Mouse (Mus musculus) G1E (cell line): Measurements from ENCODE around the gene Abcf2.

Experiments
- CTCF ChIP-seq: IDR thresholded peaks from 2 replicates; pipeline ENCODE4 v1.5.1; 2012; ENCODE audit warnings: low read depth, low read length, inconsistent platforms, mixed read lengths
- GATA1 ChIP-seq: IDR thresholded peaks from 2 replicates; pipeline ENCODE4 v1.6.1; 2012; ENCODE audit warnings: borderline replicate concordance, low read length, inconsistent platforms, mixed read lengths
- GATA2 ChIP-seq: IDR thresholded peaks from 2 replicates; pipeline ENCODE4 v1.6.1; 2012; ENCODE audit warnings: low read depth, low read length, inconsistent platforms, borderline replicate concordance
- POLR2AphosphoS5 ChIP-seq: IDR thresholded peaks from 2 replicates; pipeline ENCODE4 v1.6.1; 2012; ENCODE audit warnings: low read depth, low read length, inconsistent platforms; ENCODE audit not compliant: insufficient replicate concordance

GRCm38 (mm10) chr5:24605980-24606665 is 28.9 kb upstream of the Abcf2 start:
- TF ChIP-seq CTCF (no peak), GATA1 (no peak), POLR2AphosphoS5 (no peak), GATA2 (no peak)
